Mouse (Mus musculus): ENCODE measurements around the gene Entpd6.

- TF ChIP-seq CTCF (IDR thresholded peaks at IDR 0.05; ENCODE audit: borderline replicate concordance, insufficient read depth, low read depth, low read length) (no peak), POLR2A (IDR thresholded peaks at IDR 0.05; ENCODE audit: borderline replicate concordance, insufficient read depth, low read length) (no peak)
These were observed 12.9 kb upstream of the Entpd6 start for GRCm38 (mm10) chr2:150735756-150736576.
